Mouse (Mus musculus): ENCODE data around the gene Sfrp2.

GRCm38 (mm10) chr3:83773281-83773680 lies 7.2 kb downstream of the Sfrp2 start:
- TF ChIP-seq EP300 (IDR thresholded peaks at IDR 0.05; ENCODE audit: low read depth) (no peak), CTCF (IDR thresholded peaks at IDR 0.05; ENCODE audit: low read depth) (no peak)

Data from heart, postnatal 0 days (tissue).